Mouse (Mus musculus) midbrain, embryonic 10.5 days (tissue): Measurements from ENCODE around the gene Sik1. TPM values are rescaled to one million over a fixed set of nuclear protein-coding genes. Genes with fewer than 3 reads are reported as not detected.
A peak's percentile ranks its signal among the peaks of the same experiment; 100 is the strongest.

Source experiments
- DNase-seq: peaks from one replicate; pipeline ENCODE4 v3.0.0-alpha.2; 2017; ENCODE audit warnings: low spot score
- H3K27ac ChIP-seq: fragments of 300-500 bp; sonication (generic); replicated peaks from 2 replicates; pipeline ENCODE4 v1.5.1; 2016; ENCODE audit warnings: mild to moderate bottlenecking
- H3K27me3 ChIP-seq: fragments of 300-500 bp; sonication (generic); 2 replicates; pipeline ENCODE4 v1.6.1; 2016; ENCODE audit warnings: low read depth, mild to moderate bottlenecking; ENCODE audit not compliant: poor library complexity, severe bottlenecking
- H3K36me3 ChIP-seq: fragments of 300-500 bp; sonication (generic); 2 replicates; pipeline ENCODE4 v1.6.1; 2016; ENCODE audit warnings: mild to moderate bottlenecking, moderate library complexity
- H3K4me1 ChIP-seq: fragments of 300-500 bp; sonication (generic); 2 replicates; pipeline ENCODE4 v1.6.1; 2016
- H3K4me3 ChIP-seq: fragments of 300-500 bp; sonication (generic); 2 replicates; pipeline ENCODE4 v1.5.1; 2016; ENCODE audit warnings: mild to moderate bottlenecking, moderate library complexity
- H3K9me3 ChIP-seq: fragments of 300-500 bp; sonication (generic); replicated peaks from 2 replicates; pipeline ENCODE4 v1.6.1; 2016; ENCODE audit warnings: mild to moderate bottlenecking
- WGBS: fragments of 180-500 bp; shearing (Covaris S2); methylation state at CpG from one replicate; pipeline ENCODE4 v1.1.7; 2016; 5-methylcytosine and 5-hydroxymethylcytosine counted together
- polyA plus RNA-seq: library from polyadenylated mRNA; unstranded; fragments of >200 nt; fragmentation: Nextera tagmentation; extraction: Ambion mirVana; gene quantifications from 2 replicates; pipeline ENCODE4 v1.2.1, GENCODE M21; 2016

Sik1 gene
- polyA plus RNA-seq, 1 experiment from 2014 or later = 9.2 TPM

- DNase-seq = no peak
- no peak overlapping the region for H3K4me3 ChIP-seq
- no peaks in the 10 kb centered on the region for H3K27me3 ChIP-seq
- 37% methylated on average over 7 of the region's 7 CpGs for WGBS
- no peaks in the 10 kb centered on the region for H3K36me3 ChIP-seq
- peak overlapping the region; percentile 61 for H3K27ac ChIP-seq
- H3K4me1 ChIP-seq = peaks cover 25% of the 10 kb centered on the region
- peaks cover 8% of the 10 kb centered on the region for H3K9me3 ChIP-seq
Measured at GRCm38 (mm10) chr17:31833752-31834151, 21.9 kb downstream of the Sik1 start.

- H3K4me1 ChIP-seq = peaks cover 23% of the 10 kb centered on the region
- 90% methylated on average over 9 of the region's 9 CpGs for whole genome bisulfite sequencing
Measured at GRCm38 (mm10) chr17:31832577-31832964, 23.0 kb downstream of the Sik1 start.

DNA sequence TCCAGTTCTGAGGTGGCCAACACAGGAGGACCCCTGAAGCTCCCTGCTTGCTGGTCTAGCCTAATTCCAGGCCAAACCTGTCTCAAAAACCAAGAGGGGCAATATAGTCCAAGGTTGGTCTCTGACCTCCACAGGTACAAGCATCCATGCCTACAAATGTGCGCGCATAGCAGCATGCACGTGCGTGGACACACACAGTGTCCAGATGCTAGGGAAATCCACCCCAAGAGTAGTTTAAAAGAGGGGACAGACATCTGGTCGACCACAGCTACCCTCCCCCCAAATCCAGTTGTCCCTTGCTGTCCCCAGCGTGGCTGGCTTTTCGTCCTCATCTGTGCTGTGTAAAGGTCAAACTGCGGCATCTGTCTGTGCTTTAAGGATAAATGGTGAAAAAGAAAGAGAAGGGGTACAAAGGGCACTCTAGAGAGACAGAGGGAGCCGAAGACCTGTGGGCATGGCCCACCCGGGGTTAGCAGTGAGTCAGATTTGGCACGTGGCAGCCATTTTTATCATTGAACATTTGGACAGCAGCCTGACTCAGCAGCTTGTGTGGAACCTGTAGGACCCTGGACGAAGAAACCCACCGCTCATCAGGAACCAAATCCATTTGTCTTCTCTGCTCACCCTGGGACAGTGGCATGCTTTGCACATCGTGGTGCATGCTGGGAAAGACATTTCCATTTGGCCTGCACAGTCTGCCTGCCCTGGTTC is 23.6 kb downstream of the Sik1 start:
- Histone ChIP-seq H3K9me3 (peaks cover 8% of the 10 kb centered on the region), H3K4me3 (no peak overlapping the region), H3K27me3 (no peaks in the 10 kb centered on the region), H3K27ac (no peak overlapping the region), H3K4me1 (peaks cover 25% of the 10 kb centered on the region), H3K36me3 (no peaks in the 10 kb centered on the region)
- 90% methylated on average over 14 of the region's 14 CpGs for WGBS
- no peak for DNase-seq

More at GRCm38 (mm10) chr17:31832577-31832964, 23.0 kb downstream of the Sik1 start:
- H3K9me3 ChIP-seq = peaks cover 8% of the 10 kb centered on the region
- no peak overlapping the region for H3K4me3 ChIP-seq
- H3K27ac ChIP-seq = no peak overlapping the region
- H3K36me3 ChIP-seq = no peaks in the 10 kb centered on the region
- DNase-seq = no peak
- no peaks in the 10 kb centered on the region for H3K27me3 ChIP-seq

DNA sequence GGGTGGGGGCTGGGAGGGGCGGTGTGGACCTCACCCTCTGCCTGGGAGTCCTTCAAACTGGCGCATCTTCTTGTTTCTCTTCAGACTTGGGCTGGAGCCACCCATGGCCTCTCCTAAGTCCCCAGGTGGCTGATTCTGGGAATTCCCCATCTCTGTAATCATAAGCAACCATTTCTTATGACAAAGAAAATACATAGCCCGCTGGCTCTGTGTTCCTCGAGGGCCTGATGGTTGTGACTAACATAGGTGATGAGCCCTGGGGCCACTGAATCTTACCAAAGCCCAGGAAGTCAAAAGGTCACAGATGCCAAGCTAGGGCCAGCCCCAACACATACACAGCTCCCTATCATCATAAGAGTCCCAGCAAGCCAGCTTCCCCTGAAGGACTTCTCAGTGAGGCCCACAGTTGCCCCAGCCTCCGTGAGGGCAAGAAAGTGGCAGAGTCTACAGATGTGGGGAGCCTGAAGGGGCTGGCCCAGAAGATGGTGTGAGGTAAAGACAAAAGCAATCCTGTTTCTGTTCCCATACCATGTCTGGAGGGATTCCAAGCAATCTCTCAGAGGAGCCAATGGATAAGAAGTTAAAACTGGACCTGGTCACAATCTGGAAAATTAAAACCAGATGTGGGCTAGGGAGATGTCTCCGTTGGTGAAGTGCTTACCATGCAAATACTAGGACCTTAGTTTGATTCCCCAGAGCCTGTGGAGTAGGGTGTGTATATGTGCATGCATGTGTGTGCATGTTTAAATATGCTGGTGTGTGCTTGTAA is 24.3 kb downstream of the Sik1 start:
- no peak for DNase-seq
- H3K9me3 ChIP-seq = peaks cover 8% of the 10 kb centered on the region
- no peak overlapping the region; the same call in 1 of the 2 replicates for H3K27ac ChIP-seq
- H3K36me3 ChIP-seq = no peaks in the 10 kb centered on the region
- no peak overlapping the region for H3K4me3 ChIP-seq
- H3K4me1 ChIP-seq = peaks cover 20% of the 10 kb centered on the region
- WGBS = 72% methylated on average over 6 of the region's 6 CpGs
- H3K27me3 ChIP-seq = no peaks in the 10 kb centered on the region

- H3K36me3 ChIP-seq = no peaks in the 10 kb centered on the region
- no peaks in the 10 kb centered on the region for H3K27me3 ChIP-seq
- H3K9me3 ChIP-seq = peaks cover 2% of the 10 kb centered on the region
- WGBS = 92% methylated on average over 8 of the region's 8 CpGs
- DNase-seq = no peak
- no peak overlapping the region; the same call in 1 of the 2 replicates for H3K27ac ChIP-seq
- H3K4me3 ChIP-seq = no peak overlapping the region
- H3K4me1 ChIP-seq = peaks cover 20% of the 10 kb centered on the region
Measured at GRCm38 (mm10) chr17:31830506-31831075, 25.0 kb downstream of the Sik1 start.

- WGBS = 95% methylated on average over 5 of the region's 5 CpGs
Measured at GRCm38 (mm10) chr17:31828916-31829315, 26.7 kb downstream of the Sik1 start.

DNA sequence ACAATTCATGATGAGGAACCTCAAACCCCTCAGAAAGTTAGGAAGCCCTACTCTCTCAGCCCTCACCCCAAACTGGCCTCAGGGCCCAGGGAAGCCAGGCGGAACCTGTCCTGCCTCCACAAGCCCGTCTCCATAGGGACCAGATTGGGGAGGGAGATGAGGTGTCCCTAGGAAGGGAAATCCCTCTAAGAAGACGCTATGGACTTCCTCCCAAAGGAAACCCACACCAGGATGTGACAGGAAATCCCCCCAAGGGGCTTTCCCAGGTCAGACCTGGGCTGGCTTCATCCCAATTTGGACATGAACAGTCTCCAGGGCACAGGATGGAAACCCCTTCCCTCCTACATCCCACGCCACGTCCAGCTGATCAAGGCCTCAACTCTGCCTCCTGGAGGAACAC is 27.5 kb downstream of the Sik1 start:
- Histone ChIP-seq H3K4me1 (0 out of 2 replicates have a peak, but pooled peaks cover 5% of the 10 kb centered on the region), H3K27ac (peak overlapping the region; percentile 38; the same call in 1 of the 2 replicates), H3K27me3 (no peaks in the 10 kb centered on the region), H3K4me3 (no peak overlapping the region), H3K9me3 (no peaks in the 10 kb centered on the region), H3K36me3 (no peaks in the 10 kb centered on the region)
- DNase-seq = no peak
- WGBS = 65% methylated on average over 5 of the region's 5 CpGs

More at GRCm38 (mm10) chr17:31828916-31829315, 26.7 kb downstream of the Sik1 start:
- Histone ChIP-seq H3K4me1 (peaks cover 11% of the 10 kb centered on the region), H3K27me3 (no peaks in the 10 kb centered on the region), H3K4me3 (no peak overlapping the region), H3K9me3 (no peaks in the 10 kb centered on the region), H3K27ac (no peak overlapping the region), H3K36me3 (no peaks in the 10 kb centered on the region)
- no peak for DNase-seq

DNA sequence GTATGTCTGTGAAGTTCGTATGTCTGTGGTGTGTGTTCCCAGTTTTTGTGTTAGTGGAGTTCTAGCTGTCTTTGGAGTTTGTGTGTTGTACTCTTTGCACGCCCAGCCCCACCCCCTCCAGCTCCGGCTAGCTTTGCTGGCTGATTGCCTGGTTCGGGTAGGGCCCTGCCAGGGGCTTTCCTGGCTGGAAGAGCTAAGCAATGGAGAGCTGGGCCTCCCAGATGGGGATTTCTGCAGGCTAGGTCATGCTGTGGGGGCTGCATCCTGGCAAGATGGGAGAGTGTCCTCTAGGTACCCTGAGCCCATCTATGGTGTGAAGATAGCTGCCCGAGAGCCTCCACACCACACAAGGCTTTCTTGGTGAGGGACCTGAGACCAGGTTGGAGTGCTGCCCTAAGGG is 28.4 kb downstream of the Sik1 start:
- Histone ChIP-seq H3K27ac (0 out of 2 replicates have a peak overlapping the region, but pooled peaks have one; percentile 28), H3K4me3 (no peak overlapping the region), H3K9me3 (no peaks in the 10 kb centered on the region), H3K4me1 (0 out of 2 replicates have a peak, but pooled peaks cover 5% of the 10 kb centered on the region), H3K36me3 (no peaks in the 10 kb centered on the region), H3K27me3 (no peaks in the 10 kb centered on the region)
- WGBS = 77% methylated on average over 5 of the region's 5 CpGs
- DNase-seq = no peak

DNA sequence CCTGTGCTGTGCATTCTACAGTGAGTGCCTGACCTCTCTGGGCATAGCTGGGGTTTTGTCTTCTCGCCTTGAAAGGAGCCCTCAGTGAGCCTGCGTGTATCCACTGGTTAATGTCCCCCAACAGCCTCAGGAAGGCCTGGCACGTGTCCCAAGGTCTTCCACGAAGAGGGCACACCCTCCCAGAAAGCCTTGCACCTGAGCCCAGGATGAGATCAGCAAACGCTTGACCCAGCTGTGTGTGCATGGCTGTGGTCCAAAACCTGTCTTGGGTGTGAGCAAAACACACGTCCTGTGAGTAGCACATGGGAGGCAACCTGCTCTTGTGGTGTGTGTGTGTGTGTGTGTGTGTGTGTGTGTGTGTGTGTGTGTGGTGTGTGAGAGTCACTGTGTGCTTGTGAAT is 28.9 kb downstream of the Sik1 start:
- Histone ChIP-seq H3K4me3 (no peak overlapping the region), H3K27ac (no peak overlapping the region), H3K4me1 (peaks cover 8% of the 10 kb centered on the region), H3K9me3 (no peaks in the 10 kb centered on the region), H3K27me3 (no peaks in the 10 kb centered on the region), H3K36me3 (no peaks in the 10 kb centered on the region)
- no peak for DNase-seq
- WGBS = 81% methylated on average over 6 of the region's 6 CpGs

DNA sequence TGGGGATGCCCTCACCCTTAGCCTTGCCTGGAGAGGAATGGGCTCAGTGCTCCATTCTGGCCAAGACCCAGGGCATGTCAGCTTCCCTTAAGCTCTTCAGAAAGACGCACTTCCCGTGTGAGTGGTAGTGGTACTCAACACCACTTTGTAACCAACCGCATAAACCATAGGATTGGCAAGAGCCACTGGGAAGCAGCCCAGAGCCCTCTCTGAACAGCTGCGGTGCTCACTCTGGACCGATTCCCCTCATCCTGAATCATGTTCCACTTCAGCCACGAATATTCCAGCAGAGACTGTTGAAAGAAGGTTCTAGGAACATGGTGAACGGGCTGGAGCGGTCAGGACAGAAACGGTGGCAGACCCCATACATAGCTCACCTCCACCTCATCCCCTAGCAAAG is 29.9 kb downstream of the Sik1 start:
- WGBS = 94% methylated on average over 9 of the region's 9 CpGs
- Histone ChIP-seq H3K36me3 (no peaks in the 10 kb centered on the region), H3K4me1 (peaks cover 18% of the 10 kb centered on the region), H3K4me3 (no peak overlapping the region), H3K27me3 (no peaks in the 10 kb centered on the region), H3K27ac (no peak overlapping the region), H3K9me3 (no peaks in the 10 kb centered on the region)
- DNase-seq = no peak

DNA sequence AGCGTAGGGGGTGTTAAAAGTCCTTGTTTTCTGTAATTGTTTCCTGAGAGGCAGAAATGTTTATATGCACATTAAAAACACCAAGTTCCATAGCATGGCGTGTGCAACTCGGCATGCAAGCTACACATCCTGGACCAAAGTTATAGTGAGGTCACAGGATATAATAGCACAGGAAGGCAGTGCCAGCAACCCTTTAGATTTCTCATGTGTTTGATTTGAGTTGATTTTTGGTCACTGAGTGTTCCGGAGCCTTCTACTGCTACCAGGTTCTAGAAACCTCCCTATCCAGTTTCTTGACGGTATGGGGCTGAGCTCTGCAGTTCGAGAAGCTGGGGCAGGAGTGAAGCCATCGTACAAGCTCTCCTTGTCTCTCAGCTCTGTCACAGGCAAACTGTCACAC is 30.8 kb downstream of the Sik1 start:
- Histone ChIP-seq H3K27me3 (no peaks in the 10 kb centered on the region), H3K9me3 (no peaks in the 10 kb centered on the region), H3K36me3 (no peaks in the 10 kb centered on the region), H3K4me3 (no peak overlapping the region), H3K4me1 (peaks cover 26% of the 10 kb centered on the region), H3K27ac (no peak overlapping the region)
- DNase-seq = no peak
- WGBS = 91% methylated on average over 7 of the region's 7 CpGs

GRCm38 (mm10) chr17:31821136-31821933 is 34.3 kb downstream of the Sik1 start:
- Histone ChIP-seq H3K27me3 (no peaks in the 10 kb centered on the region), H3K36me3 (no peaks in the 10 kb centered on the region), H3K4me3 (no peak overlapping the region), H3K9me3 (no peaks in the 10 kb centered on the region), H3K27ac (peak overlapping the region; percentile 73), H3K4me1 (peaks cover 54% of the 10 kb centered on the region)
- WGBS = 55% methylated on average over 13 of the region's 13 CpGs
- no peak for DNase-seq
